Mouse (Mus musculus): ENCODE measurements around the gene Dok5. TPM values are rescaled to one million over a fixed set of nuclear protein-coding genes. Genes with fewer than 3 reads are reported as not detected.

The Dok5 gene
- total and polyA plus RNA-seq, 3 experiments: not detected

GRCm38 (mm10) chr2:170877515-170877914 is 145.9 kb downstream of the Dok5 start (continued):
- TF ChIP-seq SMC3 (IDR thresholded peaks at IDR 0.05; ENCODE audit: low read depth, low read length): peak; percentile 47
- TF ChIP-seq MAX (IDR thresholded peaks at IDR 0.05; ENCODE audit: low read length): no peak

GRCm38 (mm10) chr2:170877936-170878335 is 146.3 kb downstream of the Dok5 start:
- Histone ChIP-seq H3K79me2 (ENCODE audit: control insufficient read depth, insufficient read depth, low read length, poor library complexity) (no peaks in the 10 kb centered on the region), H3K9me3 (replicated peaks; ENCODE audit: insufficient read depth, low read length) (no peaks in the 10 kb centered on the region), H3K27me3 (ENCODE audit: control insufficient read depth in 1 of 2, insufficient read depth in 2 of 2, low read length in 2 of 2) (no peaks in the 10 kb centered on the region), H3K36me3 (ENCODE audit: control insufficient read depth in 1 of 2, insufficient read depth in 2 of 2, low read length in 2 of 2) (no peaks in the 10 kb centered on the region), H3K27ac (ENCODE audit: control insufficient read depth, low read depth, low read length) (no peak overlapping the region), H3K4me1 (ENCODE audit: control insufficient read depth in 1 of 2, insufficient read depth in 2 of 2, low read length in 2 of 2) (no peaks in the 10 kb centered on the region), H3K4me3 (ENCODE audit: control insufficient read depth in 1 of 2, insufficient read depth in 1 of 2, low read depth in 2 of 2, low read length in 2 of 2) (no peak overlapping the region), H3K9ac (ENCODE audit: control insufficient read depth, low read depth, low read length, poor library complexity, severe bottlenecking) (no peak overlapping the region)
- no peak for DNase-seq (ENCODE audit: low read depth, low spot score)
- TF ChIP-seq CHD2 (IDR thresholded peaks at IDR 0.05; ENCODE audit: low read length): no peak
- TF ChIP-seq MEF2A (IDR thresholded peaks at IDR 0.05; ENCODE audit: extremely low read depth, insufficient replicate concordance, low read depth, low read length, poor library complexity, severe bottlenecking): no peak
- TF ChIP-seq TCF12 (IDR thresholded peaks at IDR 0.05; ENCODE audit: low read depth, low read length): no peak
- no peak for TF ChIP-seq GABPA (IDR thresholded peaks at IDR 0.05; ENCODE audit: low read depth, low read length)
- no peak for TF ChIP-seq GATA1 (IDR thresholded peaks at IDR 0.05; ENCODE audit: low read depth, low read length)
- no peak for TF ChIP-seq ZNF384 (IDR thresholded peaks at IDR 0.05; ENCODE audit: low read depth, low read length)
- no peak for TF ChIP-seq ELF1 (IDR thresholded peaks at IDR 0.05; ENCODE audit: low read depth, low read length)
- TF ChIP-seq POLR2AphosphoS2 (IDR thresholded peaks at IDR 0.05; ENCODE audit: low read length): no peak

GRCm38 (mm10) chr2:170884209-170884801 is 152.7 kb downstream of the Dok5 start:
- Histone ChIP-seq H3K4me3 (ENCODE audit: control insufficient read depth in 1 of 2, insufficient read depth in 1 of 2, low read depth in 2 of 2, low read length in 2 of 2) (no peak overlapping the region), H3K36me3 (ENCODE audit: control insufficient read depth in 1 of 2, insufficient read depth in 2 of 2, low read length in 2 of 2) (no peaks in the 10 kb centered on the region)
- no peak for DNase-seq (ENCODE audit: low read depth, low spot score)

More at GRCm38 (mm10) chr2:170884209-170884801, 152.7 kb downstream of the Dok5 start:
- H3K79me2 ChIP-seq (ENCODE audit: control insufficient read depth, insufficient read depth, low read length, poor library complexity): no peaks in the 10 kb centered on the region
- H3K27ac ChIP-seq (ENCODE audit: control insufficient read depth, low read depth, low read length): no peak overlapping the region
- no peaks in the 10 kb centered on the region for H3K9me3 ChIP-seq (replicated peaks; ENCODE audit: insufficient read depth, low read length)
- H3K9ac ChIP-seq (ENCODE audit: control insufficient read depth, low read depth, low read length, poor library complexity, severe bottlenecking): no peak overlapping the region
- no peak for TF ChIP-seq ZMIZ1 (IDR thresholded peaks at IDR 0.05; ENCODE audit: low read depth, low read length)
- TF ChIP-seq MAFK (IDR thresholded peaks at IDR 0.05; ENCODE audit: borderline replicate concordance, low read depth, low read length): no peak
- TF ChIP-seq SMC3 (IDR thresholded peaks at IDR 0.05; ENCODE audit: low read depth, low read length): no peak
- no peak for TF ChIP-seq GABPA (IDR thresholded peaks at IDR 0.05; ENCODE audit: low read depth, low read length)
- no peak for TF ChIP-seq MYB (IDR thresholded peaks at IDR 0.05; ENCODE audit: low read depth, low read length)
- TF ChIP-seq ELF1 (IDR thresholded peaks at IDR 0.05; ENCODE audit: low read depth, low read length): no peak
- no peak for TF ChIP-seq POLR2A (IDR thresholded peaks at IDR 0.05; ENCODE audit: control insufficient read depth in 1 of 2, insufficient read depth in 1 of 2, low read depth in 1 of 2, low read length in 2 of 2, poor library complexity in 1 of 2)
- TF ChIP-seq MAX (IDR thresholded peaks at IDR 0.05; ENCODE audit: low read length): no peak
- no peak for TF ChIP-seq NRF1 (IDR thresholded peaks at IDR 0.05; ENCODE audit: insufficient read depth, low read depth, low read length, poor library complexity, severe bottlenecking)
- no peak for TF ChIP-seq ZKSCAN1 (IDR thresholded peaks at IDR 0.05; ENCODE audit: low read depth, low read length)
- no peak for TF ChIP-seq MAZ (IDR thresholded peaks at IDR 0.05; ENCODE audit: low read depth, low read length)
- no peak for TF ChIP-seq CHD2 (IDR thresholded peaks at IDR 0.05; ENCODE audit: low read length)
- TF ChIP-seq MYC (IDR thresholded peaks at IDR 0.05; ENCODE audit: low read depth, low read length): no peak
- TF ChIP-seq MXI1 (IDR thresholded peaks at IDR 0.05; ENCODE audit: low read depth, low read length): no peak
- TF ChIP-seq KAT2A (conservative IDR thresholded peaks at IDR 0.05; ENCODE audit: low read depth, low read length): no peak
- TF ChIP-seq MEF2A (IDR thresholded peaks at IDR 0.05; ENCODE audit: extremely low read depth, insufficient replicate concordance, low read depth, low read length, poor library complexity, severe bottlenecking): no peak
- TF ChIP-seq USF2 (IDR thresholded peaks at IDR 0.05; ENCODE audit: borderline replicate concordance in 1 of 2, insufficient read depth in 1 of 2, low read depth in 1 of 2, low read length in 2 of 2): no peak
- no peak for TF ChIP-seq JUND (IDR thresholded peaks at IDR 0.05; ENCODE audit: low read depth, low read length)
- TF ChIP-seq ETS1 (IDR thresholded peaks at IDR 0.05; ENCODE audit: low read depth, low read length): no peak
- no peak for TF ChIP-seq E2F4 (IDR thresholded peaks at IDR 0.05; ENCODE audit: borderline replicate concordance, low read depth, low read length)
- no peaks in the 10 kb centered on the region for H3K4me1 ChIP-seq (ENCODE audit: control insufficient read depth in 1 of 2, insufficient read depth in 2 of 2, low read length in 2 of 2)
- no peaks in the 10 kb centered on the region for H3K27me3 ChIP-seq (ENCODE audit: control insufficient read depth in 1 of 2, insufficient read depth in 2 of 2, low read length in 2 of 2)
